Mouse (Mus musculus) C2C12 (cell line): Measurements from ENCODE around the gene Mrps23.

Experiments used
- CEBPB ChIP-seq: IDR thresholded peaks from one replicate; pipeline ENCODE4 v1.6.1; 2011; ENCODE audit warnings: low read depth, mild to moderate bottlenecking, control low read depth, moderate library complexity
- CTCF ChIP-seq: IDR thresholded peaks from one replicate; pipeline ENCODE4 v1.5.1; 2011; ENCODE audit not compliant: control insufficient read depth, insufficient read depth, insufficient read length
- FOSL1 ChIP-seq: IDR thresholded peaks from one replicate; pipeline ENCODE4 v1.8.0; 2011; ENCODE audit warnings: mild to moderate bottlenecking, low read length; ENCODE audit not compliant: poor library complexity, insufficient read depth, severe bottlenecking
- MAX ChIP-seq: IDR thresholded peaks from one replicate; pipeline ENCODE4 v1.6.1; 2011; ENCODE audit warnings: mild to moderate bottlenecking, control low read depth
- USF1 ChIP-seq: IDR thresholded peaks from one replicate; pipeline ENCODE4 v1.6.1; 2011; ENCODE audit warnings: low read depth, mild to moderate bottlenecking, control low read depth, moderate library complexity

DNA sequence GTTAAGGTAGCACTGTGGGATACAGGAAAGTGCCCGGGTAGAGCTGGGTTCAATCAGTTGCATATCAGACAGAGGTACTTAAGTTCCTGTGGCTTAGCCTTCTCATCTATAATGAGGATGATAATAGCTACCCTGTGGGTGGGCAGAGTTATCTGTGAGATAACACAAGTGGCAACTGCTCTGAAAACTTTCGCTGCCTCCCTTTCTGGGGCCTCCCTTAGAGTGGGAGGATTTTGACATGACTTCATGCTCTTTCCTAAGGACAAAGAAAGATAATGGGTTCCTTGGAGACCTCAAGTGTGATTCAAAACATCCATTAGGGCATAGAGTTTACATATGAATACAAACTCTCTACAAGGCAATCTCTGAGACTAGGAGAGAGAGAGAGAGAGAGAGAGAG lies 2.1 kb upstream of the Mrps23 start:
- TF ChIP-seq CTCF (no peak), USF1 (no peak), CEBPB (no peak), FOSL1 (no peak), MAX (no peak)
